Mouse (Mus musculus) liver, postnatal 0 days (tissue): ENCODE measurements around the gene Apc2.

Experiments used
- CTCF ChIP-seq: sonication (generic); IDR thresholded peaks from 2 replicates; pipeline ENCODE4 v1.5.1; 2016; ENCODE audit warnings: antibody characterized with exemption, low read depth
- EP300 ChIP-seq: IDR thresholded peaks from 2 replicates; pipeline ENCODE4 v1.6.1; 2016; ENCODE audit warnings: antibody characterized with exemption, low read depth, mild to moderate bottlenecking

DNA sequence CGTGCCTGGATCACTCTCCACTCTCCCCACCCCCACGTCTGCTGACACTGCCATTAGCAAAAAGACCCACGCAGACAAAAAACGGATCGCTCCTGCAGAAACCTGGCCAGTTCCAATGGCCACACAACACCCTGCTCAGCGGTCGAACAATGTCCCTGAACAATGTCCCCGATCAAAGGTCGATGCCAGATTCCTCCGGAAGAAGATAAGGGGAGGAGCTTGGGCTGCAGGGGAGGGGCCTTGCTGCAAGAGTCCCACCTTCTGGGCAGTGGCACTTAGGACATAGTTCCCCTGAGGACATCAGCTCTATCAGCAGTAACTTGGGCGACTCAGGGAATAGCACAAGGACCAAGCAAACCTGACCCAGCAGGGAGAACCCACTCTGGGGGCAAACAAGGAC is 56.1 kb downstream of the Apc2 start:
- TF ChIP-seq EP300 (no peak), CTCF (no peak)
